Mouse (Mus musculus): ENCODE results near the gene Des.

DNA sequence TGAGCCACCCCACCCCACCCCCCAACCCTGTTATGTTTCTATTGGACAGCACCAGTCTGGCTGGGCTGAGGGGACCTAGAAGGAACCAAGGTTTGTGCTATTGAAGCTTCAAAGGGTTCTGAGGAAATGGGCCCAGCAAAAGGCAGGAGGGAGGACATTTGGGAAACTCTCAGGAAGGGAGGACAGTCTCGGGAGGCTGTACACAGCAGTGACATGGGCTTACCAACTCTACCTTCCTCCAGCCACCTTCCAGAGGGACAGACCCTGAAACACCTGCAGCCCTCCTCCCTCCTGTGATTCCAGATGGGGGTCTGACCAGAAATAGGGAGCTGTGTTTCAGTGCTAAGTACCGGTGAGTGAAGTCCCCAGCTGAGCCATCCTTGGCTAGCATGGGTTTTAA, 19.6 kb upstream of the Des start:
- TF ChIP-seq POLR2A (IDR thresholded peaks at IDR 0.05; ENCODE audit: insufficient read length, low read depth) (no peak), TCF3 (IDR thresholded peaks at IDR 0.05; ENCODE audit: insufficient read length, low read depth) (no peak), MAX (IDR thresholded peaks at IDR 0.05; ENCODE audit: low read depth) (no peak), MYOD1 (IDR thresholded peaks at IDR 0.05; ENCODE audit: control insufficient read depth in 1 of 3, insufficient read length in 2 of 3, low read depth in 2 of 3) (no peak), CEBPB (IDR thresholded peaks at IDR 0.05; ENCODE audit: insufficient read depth, poor library complexity, severe bottlenecking) (no peak), E2F4 (IDR thresholded peaks at IDR 0.05; ENCODE audit: insufficient read depth) (no peak), TCF12 (IDR thresholded peaks at IDR 0.05; ENCODE audit: insufficient read depth, poor library complexity, severe bottlenecking) (no peak), USF1 (IDR thresholded peaks at IDR 0.05; ENCODE audit: low read depth) (no peak)
